Mouse (Mus musculus) ES-E14 (cell line): ENCODE results near the gene Mtcp1. TPM values are rescaled to one million over a fixed set of nuclear protein-coding genes. Genes with fewer than 3 reads are reported as not detected.

Experiments
- DNase-seq: peaks from one replicate; pipeline ENCODE4 v3.0.0-alpha.2; 2013; ENCODE audit warnings: low read depth, low spot score
- H3K27ac ChIP-seq: 2 replicates; pipeline ENCODE4 v1.5.1; 2012; ENCODE audit warnings: low read depth, mild to moderate bottlenecking, low read length, moderate library complexity, mixed read lengths; ENCODE audit not compliant: poor library complexity, insufficient read depth, severe bottlenecking
- H3K36me3 ChIP-seq: 2 replicates; pipeline ENCODE4 v1.6.1; 2012; ENCODE audit warnings: mild to moderate bottlenecking, low read length, moderate library complexity, mixed read lengths; ENCODE audit not compliant: control insufficient read depth, poor library complexity, insufficient read depth, severe bottlenecking
- H3K4me1 ChIP-seq, 2 experiments: fragments of 150-350 bp in 1 of 2; sonication (generic) in 1 of 2; 2 replicates each; pipeline ENCODE4 v1.6.1; 2012; ENCODE audit warnings: low read length in 2 of 2, mild to moderate bottlenecking in 1 of 2, mixed read lengths in 1 of 2; ENCODE audit not compliant: control insufficient read depth in 2 of 2, insufficient read depth in 2 of 2, poor library complexity in 1 of 2
- H3K4me3 ChIP-seq, 2 experiments: fragments of 150-350 bp in 1 of 2; sonication (generic) in 1 of 2; 2 replicates each; pipeline ENCODE4 v1.5.1; 2012; ENCODE audit warnings: low read length in 2 of 2, low read depth in 1 of 2, mild to moderate bottlenecking in 1 of 2, mixed read lengths in 1 of 2; ENCODE audit not compliant: insufficient read depth in 1 of 2, poor library complexity in 1 of 2, severe bottlenecking in 1 of 2
- H3K9ac ChIP-seq: 2 replicates; pipeline ENCODE4 v1.6.1; 2012; ENCODE audit warnings: low read depth, mild to moderate bottlenecking, low read length, mixed read lengths; ENCODE audit not compliant: poor library complexity, insufficient read depth, severe bottlenecking
- H3K9me3 ChIP-seq: fragments of 150-350 bp; sonication (generic); 2 replicates; pipeline ENCODE4 v1.6.1; 2012; ENCODE audit warnings: low read depth, mild to moderate bottlenecking, low read length; ENCODE audit not compliant: control insufficient read depth, insufficient read depth
- CHD2 ChIP-seq: IDR thresholded peaks from 2 replicates; pipeline ENCODE4 v1.6.1; 2014; ENCODE audit warnings: mild to moderate bottlenecking, low read depth, low read length, inconsistent platforms
- HCFC1 ChIP-seq: IDR thresholded peaks from 2 replicates; pipeline ENCODE4 v1.6.1; 2012; ENCODE audit warnings: low read length, inconsistent platforms, borderline replicate concordance; ENCODE audit not compliant: insufficient read depth
- MAFK ChIP-seq: IDR thresholded peaks from 2 replicates; pipeline ENCODE4 v1.6.1; 2014; ENCODE audit warnings: mild to moderate bottlenecking, low read depth, low read length, inconsistent platforms; ENCODE audit not compliant: insufficient read depth
- ZC3H11A ChIP-seq: IDR thresholded peaks from 2 replicates; pipeline ENCODE4 v1.6.1; 2012; ENCODE audit warnings: low read depth, mild to moderate bottlenecking, inconsistent platforms, low read length, borderline replicate concordance
- ZNF384 ChIP-seq: IDR thresholded peaks from 2 replicates; pipeline ENCODE4 v1.6.1; 2012; ENCODE audit warnings: low read depth, low read length, inconsistent platforms
- in situ Hi-C, 2 experiments: fragments of 600-800 bp; cut with MboI; formaldehyde crosslinking; loops; one replicate each; pipeline ENCODE4 v1.15.1; 2025; ENCODE audit warnings: low sequenced_read_pairs in 2 of 2, inconsistent platforms in 1 of 2; ENCODE audit not compliant: unreplicated experiment in 2 of 2
- total RNA-seq: library from RNA; depleted of rRNA; stranded (reverse); fragments of 300-350 nt; gene quantifications from 2 replicates; pipeline ENCODE4 v1.2.3, GENCODE M21; 2012

Mtcp1 gene
- total RNA-seq, 1 experiment, result 4.3 TPM

- no peak for DNase-seq
- no peak overlapping the region for H3K27ac ChIP-seq
- no peaks in the 10 kb centered on the region for H3K36me3 ChIP-seq
- H3K4me3 ChIP-seq, result no peak overlapping the region
- in situ Hi-C loops, result no loop called here
- no peaks in the 10 kb centered on the region for H3K9me3 ChIP-seq
- no peaks in the 10 kb centered on the region for H3K4me1 ChIP-seq
- no peak for TF ChIP-seq MAFK
- no peak for TF ChIP-seq ZNF384
- TF ChIP-seq ZC3H11A, result no peak
- no peak for TF ChIP-seq CHD2
- no peak for TF ChIP-seq HCFC1
- no peak overlapping the region for H3K9ac ChIP-seq
These were observed 13.7 kb downstream of the Mtcp1 start for GRCm38 (mm10) chrX:75402668-75403067.

GRCm38 (mm10) chrX:75399471-75399870 lies 16.9 kb downstream of the Mtcp1 start:
- no peak for DNase-seq
- Histone ChIP-seq H3K9me3 (no peaks in the 10 kb centered on the region), H3K27ac (no peak overlapping the region), H3K4me3 (no peak overlapping the region), H3K36me3 (no peaks in the 10 kb centered on the region), H3K9ac (no peak overlapping the region), H3K4me1 (no peaks in the 10 kb centered on the region)
- in situ Hi-C loops, result no loop called here
- TF ChIP-seq ZC3H11A (no peak), CHD2 (no peak), ZNF384 (no peak), HCFC1 (no peak), MAFK (no peak)

GRCm38 (mm10) chrX:75382195-75382771 lies 34.1 kb downstream of the Mtcp1 start, which contains the start of the genes Fundc2 and F8:
Gene Fundc2 (plus strand): TSS chrX:75382399.
Gene F8 (minus strand): TSS chrX:75382615.
- H3K9me3 ChIP-seq, result no peaks in the 10 kb centered on the region
- H3K27ac ChIP-seq, result peak within 1 kb of the TSS; percentile 74
- H3K4me1 ChIP-seq, result no peaks in the 10 kb centered on the region
- H3K4me3 ChIP-seq, result peak within 1 kb of the TSS; percentile 67 to 69
- peak; percentile 40 for DNase-seq
- in situ Hi-C loops, result no loop called here
- H3K9ac ChIP-seq, result peak within 1 kb of the TSS; percentile 82
- H3K36me3 ChIP-seq, result no peaks in the 10 kb centered on the region
- TF ChIP-seq ZNF384 (no peak), CHD2 (peak; percentile 88)

- TF ChIP-seq ZNF384, result no peak
- no peak for TF ChIP-seq HCFC1
- no peak for TF ChIP-seq MAFK
- TF ChIP-seq ZC3H11A, result no peak
- TF ChIP-seq CHD2, result no peak
- H3K9ac ChIP-seq, result no peak overlapping the region
These were observed 34.7 kb downstream of the Mtcp1 start for GRCm38 (mm10) chrX:75381699-75382098.

GRCm38 (mm10) chrX:75381176-75381575 lies 35.2 kb downstream of the Mtcp1 start:
- no peak for TF ChIP-seq HCFC1
- no peak for TF ChIP-seq MAFK
- no peak for TF ChIP-seq CHD2
- Histone ChIP-seq H3K9ac (no peak overlapping the region), H3K4me1 (no peaks in the 10 kb centered on the region), H3K4me3 (no peak overlapping the region), H3K36me3 (no peaks in the 10 kb centered on the region), H3K9me3 (no peaks in the 10 kb centered on the region), H3K27ac (no peak overlapping the region)
- DNase-seq, result no peak
- in situ Hi-C loops, result no loop called here

More at GRCm38 (mm10) chrX:75381699-75382098, 34.7 kb downstream of the Mtcp1 start:
- H3K4me3 ChIP-seq, result peak overlapping the region; percentile 67 to 69; a peak in 3 of 4 replicates
- in situ Hi-C loops, result no loop called here
- no peaks in the 10 kb centered on the region for H3K36me3 ChIP-seq
- no peak overlapping the region for H3K27ac ChIP-seq
- DNase-seq, result no peak
- H3K9me3 ChIP-seq, result no peaks in the 10 kb centered on the region
- H3K4me1 ChIP-seq, result no peaks in the 10 kb centered on the region
